Mouse (Mus musculus): ENCODE results near the gene Vmn1r73. TPM values are rescaled to one million over a fixed set of nuclear protein-coding genes. Genes with fewer than 3 reads are reported as not detected.

The Vmn1r73 gene
- not detected in 2 replicates for total RNA-seq (2015; ENCODE audit: low replicate concordance)
- total RNA-seq (2017; ENCODE audit: low replicate concordance) = not detected in 2 replicates

GRCm38 (mm10) chr7:11729966-11730365 is at the start of gene Vmn1r73:
Vmn1r73 (plus strand) TSS chr7:11730266.
- ATAC-seq (replicated peaks; ENCODE audit: low FRiP score, poor library complexity, severe bottlenecking) = no peak

Other genes starting within 250 kb of the Vmn1r73 start
- gene Zscan4-ps2, start 216.0 kb upstream of the Vmn1r73 start, total RNA-seq (2015; ENCODE audit: low replicate concordance) = not detected in 2 replicates
- gene Zscan4-ps2, start 216.0 kb upstream of the Vmn1r73 start, total RNA-seq (2017; ENCODE audit: low replicate concordance) = not detected in 2 replicates
- gene Zscan4-ps3, start 121.0 kb upstream of the Vmn1r73 start, total RNA-seq (2015; ENCODE audit: low replicate concordance) = not detected in 2 replicates
- gene Zscan4-ps3, start 121.0 kb upstream of the Vmn1r73 start, total RNA-seq (2017; ENCODE audit: low replicate concordance) = not detected in 2 replicates
- not detected in 2 replicates for gene Vmn1r72, start 50.1 kb upstream of the Vmn1r73 start, total RNA-seq (2015; ENCODE audit: low replicate concordance)
- not detected in 2 replicates for gene Vmn1r72, start 50.1 kb upstream of the Vmn1r73 start, total RNA-seq (2017; ENCODE audit: low replicate concordance)
- not detected in 2 replicates for gene Vmn1r74, start 103.7 kb downstream of the Vmn1r73 start, total RNA-seq (2015; ENCODE audit: low replicate concordance)
- not detected in 2 replicates for gene Vmn1r74, start 103.7 kb downstream of the Vmn1r73 start, total RNA-seq (2017; ENCODE audit: low replicate concordance)
- gene Vmn1r75, start 144.4 kb downstream of the Vmn1r73 start, total RNA-seq (2015; ENCODE audit: low replicate concordance) = not detected in 2 replicates
- not detected in 2 replicates for gene Vmn1r75, start 144.4 kb downstream of the Vmn1r73 start, total RNA-seq (2017; ENCODE audit: low replicate concordance)
- gene Vmn1r76, start 207.9 kb downstream of the Vmn1r73 start, total RNA-seq (2015; ENCODE audit: low replicate concordance) = not detected in 2 replicates
- gene Vmn1r76, start 207.9 kb downstream of the Vmn1r73 start, total RNA-seq (2017; ENCODE audit: low replicate concordance) = not detected in 2 replicates